In the genomic region with DNA sequence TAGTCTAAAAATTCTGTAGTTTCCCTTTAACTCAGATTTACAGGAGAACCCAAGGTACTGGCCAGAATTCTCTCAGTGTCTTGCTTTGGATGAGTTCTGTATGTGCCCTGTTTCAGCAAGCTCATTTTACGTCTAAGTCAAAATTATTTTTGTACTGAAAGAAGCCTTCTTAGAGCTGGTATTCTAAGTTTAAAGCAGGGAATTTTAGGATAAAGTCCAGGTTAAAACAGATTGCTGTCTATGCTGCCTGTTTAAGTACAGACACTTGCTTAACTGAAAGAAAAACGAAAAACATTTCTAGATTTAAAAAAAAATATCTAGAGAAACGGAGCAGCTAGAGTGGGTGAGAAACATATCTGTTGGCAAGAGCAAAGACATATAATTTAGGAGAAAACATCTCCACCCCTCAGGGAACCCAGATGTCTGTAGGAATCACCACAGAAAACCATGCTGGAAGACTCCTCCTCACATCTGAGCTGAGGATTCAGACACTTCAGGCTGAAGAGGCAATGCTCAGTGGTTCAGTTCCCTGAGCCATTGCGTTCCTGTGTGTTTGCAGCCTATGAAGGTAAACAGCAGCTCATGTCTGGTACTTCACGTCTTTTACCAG, we compare ENCODE assay signal across 20 mouse cellular contexts.
DNase-seq lines count a peak whose midpoint lies in the region; TF ChIP-seq lines count a peak whose summit lies in the region.
"Had no signal": no experiment of that assay in that cellular context is flagged by ENCODE, and none has a peak within 500 bp of the region (broad histone marks: within the 10 kb centered on the region; RNA-seq: fewer than 3 reads in every experiment).

No protein-coding gene starts in this region.

- WGBS in olfactory bulb, adult 2 months, result 26% methylated on average over 5 of the region's 5 CpGs
- 87% methylated on average over 5 of the region's 5 CpGs for WGBS in hindbrain, embryonic 10.5 days

- no peaks in the 10 kb centered on the region for H3K4me1 ChIP-seq in olfactory bulb, adult 2 months (ENCODE audit: control insufficient read depth, insufficient read depth, low read length)
- no peaks in the 10 kb centered on the region for H3K4me1 ChIP-seq in hindbrain, embryonic 10.5 days (replicated peaks)
- H3K4me1 ChIP-seq: heart, embryonic 10.5 days; liver, embryonic 15.5 days; megakaryocyte, embryonic 14.5 days; midbrain, embryonic 15.5 days had no signal

- no peak for TF ChIP-seq CTCF in olfactory bulb, adult 2 months (IDR thresholded peaks at IDR 0.05; ENCODE audit: insufficient read depth, low read depth, low read length)

- DNase-seq in left cerebral cortex, adult 11 months (ENCODE audit: low spot score), result peak; percentile 32
- no peak for DNase-seq in left cerebral cortex, postnatal 4 days
- peak; percentile 30 to 60 for DNase-seq in frontal cortex, postnatal 36 days (ENCODE audit: low spot score in 2 of 2)
- no peak for DNase-seq in hindbrain, embryonic 10.5 days (ENCODE audit: low spot score)
- no peak for DNase-seq in lung, adult 18-20 months
- DNase-seq in kidney, postnatal 10 days, result no peak
- DNase-seq: adrenal gland, postnatal 36 days; B cell, adult 2 months; cerebellum, adult 18-20 months; cerebellum, postnatal 36 days; kidney, adult 18-20 months; spleen, adult 18-20 months; thymus, adult 18-20 months had no signal

- no peak overlapping the region for H3K4me3 ChIP-seq in olfactory bulb, adult 2 months (ENCODE audit: insufficient read depth, low read depth, low read length)
- no peak overlapping the region for H3K4me3 ChIP-seq in hindbrain, embryonic 10.5 days
- H3K4me3 ChIP-seq: heart, embryonic 10.5 days; liver, embryonic 15.5 days; megakaryocyte, embryonic 14.5 days; midbrain, embryonic 15.5 days; myocyte had no signal

- TF ChIP-seq POLR2A in olfactory bulb, adult 2 months (IDR thresholded peaks at IDR 0.05; ENCODE audit: insufficient read depth, low read depth, low read length), result no peak

- H3K36me3 ChIP-seq in hindbrain, embryonic 10.5 days, result no peaks in the 10 kb centered on the region
- H3K36me3 ChIP-seq: heart, embryonic 10.5 days; liver, embryonic 15.5 days; midbrain, embryonic 15.5 days had no signal

- 0 out of 2 replicates have a peak overlapping the region, but pooled peaks have one; percentile 51 for H3K27ac ChIP-seq in olfactory bulb, adult 2 months (ENCODE audit: insufficient read depth, low read depth, low read length)
- no peak overlapping the region for H3K27ac ChIP-seq in hindbrain, embryonic 10.5 days
- H3K27ac ChIP-seq: heart, embryonic 10.5 days; kidney, postnatal 0 days; liver, embryonic 15.5 days; midbrain, embryonic 15.5 days had no signal

- intact Hi-C loops in left cerebral cortex, postnatal 4 days (cut with DNase I), result no loop called here

- no peaks in the 10 kb centered on the region for H3K27me3 ChIP-seq in hindbrain, embryonic 10.5 days (ENCODE audit: insufficient read depth, poor library complexity, severe bottlenecking)
- H3K27me3 ChIP-seq: liver, embryonic 15.5 days; megakaryocyte, embryonic 14.5 days; midbrain, embryonic 15.5 days had no signal

- no peaks in the 10 kb centered on the region for H3K9me3 ChIP-seq in hindbrain, embryonic 10.5 days
- H3K9me3 ChIP-seq: heart, embryonic 10.5 days; liver, embryonic 15.5 days; megakaryocyte, embryonic 14.5 days; midbrain, embryonic 15.5 days had no signal

Comparison
In these comparisons a context has a peak if more than half of its experiments do, and no peak if none do; other contexts are left out.
1. DNase-seq: peak in left cerebral cortex, adult 11 months (single experiment) and frontal cortex, postnatal 36 days (2 of 2); none in left cerebral cortex, postnatal 4 days (single experiment), hindbrain, embryonic 10.5 days (single experiment), lung, adult 18-20 months (0 of 2) and kidney, postnatal 10 days (single experiment).